Mouse (Mus musculus) erythroid progenitor cell, adult 5-6 weeks (primary cell): ENCODE measurements around the gene Pla2g1b. TPM values are rescaled to one million over a fixed set of nuclear protein-coding genes. Genes with fewer than 3 reads are reported as not detected.
"Not testable (repeated sequence)": the region's sequence is repeated elsewhere in the genome, so short reads cannot be mapped to it uniquely, and the experiment has no call there.

Experiments
- ATAC-seq: replicated peaks from 2 replicates; pipeline ENCODE4 v1.8.0; 2016; ENCODE audit warnings: moderate number of reproducible peaks, mild to moderate bottlenecking, moderate TSS enrichment, inconsistent platforms; ENCODE audit not compliant: poor library complexity, low FRiP score, severe bottlenecking
- total RNA-seq, 2 experiments: library from RNA; stranded (forward) in 1 of 2; stranded (reverse) in 1 of 2; fragments of 150-400 nt in 1 of 2; fragments of 186-747, 209-891 nt in 1 of 2; gene quantifications; 2 replicates each; pipeline versions ENCODE4 v1.2.3 to v1.2.4; 2015 to 2017; ENCODE audit warnings: low replicate concordance in 2 of 2

Gene Pla2g1b
- total RNA-seq, 2 experiments from 2014 or later = not detected

DNA sequence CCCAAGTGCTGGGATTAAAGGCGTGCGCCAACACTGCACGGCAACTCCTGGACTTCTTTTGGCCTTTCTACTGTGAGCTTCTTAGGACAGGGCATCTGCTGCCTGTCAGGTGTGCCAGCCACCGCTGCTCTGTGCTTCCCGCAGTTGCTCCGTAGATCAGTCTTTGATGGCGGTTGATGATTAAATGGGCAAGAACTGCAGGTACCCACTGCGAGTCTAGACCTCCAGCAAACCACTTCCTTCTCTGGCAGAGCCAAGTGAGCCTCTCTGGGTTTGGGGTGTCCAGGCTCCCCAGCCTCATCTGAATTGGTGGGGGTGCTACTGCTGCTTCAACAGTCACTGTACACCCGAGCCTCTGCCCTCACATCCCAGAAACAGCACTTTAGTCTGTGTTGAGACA lies 51.4 kb downstream of the Pla2g1b start:
- no peak for ATAC-seq

GRCm38 (mm10) chr5:115518214-115518613 lies 52.2 kb downstream of the Pla2g1b start:
- ATAC-seq = not testable (repeated sequence)

DNA sequence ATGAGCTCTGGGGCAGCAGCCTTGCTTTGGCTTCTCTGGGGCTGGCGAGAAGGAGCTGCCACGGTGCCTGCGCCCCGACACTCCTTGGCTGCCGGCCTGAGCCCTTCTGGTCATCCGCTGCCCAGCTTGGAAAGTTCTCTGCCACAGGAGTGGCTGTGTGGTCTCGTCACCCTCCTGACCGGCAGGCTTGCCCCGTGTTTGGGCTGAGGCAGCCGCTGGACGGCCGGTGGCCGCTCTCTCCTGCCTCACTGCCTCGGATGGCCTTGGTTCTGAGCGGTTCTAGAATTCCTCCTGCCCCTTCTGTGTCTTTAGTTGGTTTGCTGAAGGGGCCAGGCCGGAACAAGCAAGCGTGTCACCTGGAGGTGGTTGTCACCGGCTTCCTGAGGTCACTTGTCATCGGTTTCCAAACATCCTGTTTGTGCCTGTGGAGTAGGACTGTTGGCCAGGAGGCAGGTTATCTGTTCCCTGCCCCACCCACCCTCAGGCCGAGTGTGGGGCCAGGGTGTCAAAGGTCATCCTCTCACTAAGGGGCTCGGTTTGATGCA lies 54.3 kb downstream of the Pla2g1b start:
- no peak for ATAC-seq

DNA sequence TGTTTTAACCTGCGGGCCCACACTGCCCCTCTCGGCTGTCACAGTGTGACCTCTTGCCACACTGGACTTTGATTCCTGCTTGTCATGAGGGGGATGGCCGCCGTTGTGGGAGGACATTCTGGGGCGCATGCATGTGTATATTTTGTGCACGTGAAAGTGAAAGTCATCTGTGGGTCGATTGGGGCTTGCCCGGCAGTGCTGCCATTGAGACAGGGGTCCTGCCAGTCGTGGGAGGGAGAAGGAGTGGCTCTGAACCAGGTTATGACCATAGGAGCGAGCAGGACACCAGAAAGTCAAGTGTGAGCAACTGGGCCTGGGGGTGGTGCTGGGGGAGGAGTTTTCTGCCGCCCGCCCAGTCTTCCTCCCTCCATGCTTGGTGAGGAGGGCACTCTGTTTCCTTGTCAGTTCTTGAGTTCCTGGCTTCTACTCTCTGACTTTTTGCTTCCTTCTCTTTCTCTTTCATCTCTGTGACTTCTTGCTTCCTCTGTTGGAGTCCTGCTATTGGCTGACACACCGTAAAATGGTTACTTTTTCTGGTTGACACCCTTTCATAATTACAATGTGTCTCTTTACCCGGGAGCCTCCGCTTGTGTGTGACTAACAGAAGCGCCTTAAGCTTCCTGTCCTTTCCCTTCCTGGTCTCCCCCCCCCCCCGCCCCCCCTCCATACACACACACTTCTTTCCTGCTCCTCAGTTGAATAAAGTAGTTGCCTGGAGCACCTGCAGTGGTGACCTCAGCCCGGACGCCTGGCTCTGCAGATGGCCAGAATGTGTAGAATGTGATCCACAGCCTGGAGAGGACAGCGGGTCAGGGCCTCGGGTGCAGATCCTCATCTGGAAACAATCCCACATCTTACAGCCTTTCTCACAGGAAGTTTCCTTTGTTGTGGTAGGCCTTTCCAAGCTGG lies 55.7 kb downstream of the Pla2g1b start:
- ATAC-seq = peak; percentile 72

- no peak for ATAC-seq
These were observed 56.5 kb downstream of the Pla2g1b start for GRCm38 (mm10) chr5:115522531-115522930.

GRCm38 (mm10) chr5:115522981-115523499 lies 57.0 kb downstream of the Pla2g1b start:
- ATAC-seq = no peak

GRCm38 (mm10) chr5:115523971-115524370 lies 57.9 kb downstream of the Pla2g1b start:
- no peak for ATAC-seq

Other genes with a start within 250 kb of the Pla2g1b start
- gene Pop5, start 230.4 kb upstream of the Pla2g1b start, total RNA-seq (2015; ENCODE audit: low replicate concordance) = 45.8 and 70.0 TPM in 2 replicates
- 29.8 and 33.7 TPM in 2 replicates for gene Pop5, start 230.4 kb upstream of the Pla2g1b start, total RNA-seq (2017; ENCODE audit: low replicate concordance)
- gene Rnf10, start 193.4 kb upstream of the Pla2g1b start, total RNA-seq (2015; ENCODE audit: low replicate concordance) = 170 and 198 TPM in 2 replicates
- gene Rnf10, start 193.4 kb upstream of the Pla2g1b start, total RNA-seq (2017; ENCODE audit: low replicate concordance) = 378 and 474 TPM in 2 replicates
- 7.2 and 8.4 TPM in 2 replicates for gene Coq5, start 186.6 kb upstream of the Pla2g1b start, total RNA-seq (2015; ENCODE audit: low replicate concordance)
- gene Coq5, start 186.6 kb upstream of the Pla2g1b start, total RNA-seq (2017; ENCODE audit: low replicate concordance) = 12.8 and 15.9 TPM in 2 replicates
- 310 and 338 TPM in 2 replicates for gene Dynll1, start 165.3 kb upstream of the Pla2g1b start, total RNA-seq (2015; ENCODE audit: low replicate concordance)
- gene Dynll1, start 165.3 kb upstream of the Pla2g1b start, total RNA-seq (2017; ENCODE audit: low replicate concordance) = 98.2 and 201 TPM in 2 replicates
- gene Srsf9, start 139.1 kb upstream of the Pla2g1b start, total RNA-seq (2015; ENCODE audit: low replicate concordance) = 26.8 and 36.4 TPM in 2 replicates
- gene Srsf9, start 139.1 kb upstream of the Pla2g1b start, total RNA-seq (2017; ENCODE audit: low replicate concordance) = 45.7 and 86.4 TPM in 2 replicates
- gene Gatc, start 125.1 kb upstream of the Pla2g1b start, total RNA-seq (2015; ENCODE audit: low replicate concordance) = 25.6 and 32.3 TPM in 2 replicates
- 6.4 and 10.9 TPM in 2 replicates for gene Gatc, start 125.1 kb upstream of the Pla2g1b start, total RNA-seq (2017; ENCODE audit: low replicate concordance)
- 19.3 and 19.8 TPM in 2 replicates for gene Triap1, start 125.0 kb upstream of the Pla2g1b start, total RNA-seq (2015; ENCODE audit: low replicate concordance)
- 3.2 and 8.5 TPM in 2 replicates for gene Triap1, start 125.0 kb upstream of the Pla2g1b start, total RNA-seq (2017; ENCODE audit: low replicate concordance)
- 265 and 340 TPM in 2 replicates for gene Cox6a1, start 117.3 kb upstream of the Pla2g1b start, total RNA-seq (2015; ENCODE audit: low replicate concordance)
- 55.4 and 95.0 TPM in 2 replicates for gene Cox6a1, start 117.3 kb upstream of the Pla2g1b start, total RNA-seq (2017; ENCODE audit: low replicate concordance)
- not detected in 2 replicates for gene Msi1, start 36.7 kb upstream of the Pla2g1b start, total RNA-seq (2015; ENCODE audit: low replicate concordance)
- gene Msi1, start 36.7 kb upstream of the Pla2g1b start, total RNA-seq (2017; ENCODE audit: low replicate concordance) = not detected in 2 replicates
- gene Sirt4, start 18.5 kb downstream of the Pla2g1b start, total RNA-seq (2015; ENCODE audit: low replicate concordance) = 1.8 TPM in 1 of 2 replicates, not detected in the other
- 3.3 TPM in 1 of 2 replicates, not detected in the other for gene Sirt4, start 18.5 kb downstream of the Pla2g1b start, total RNA-seq (2017; ENCODE audit: low replicate concordance)
- gene Pxn, start 40.4 kb downstream of the Pla2g1b start, total RNA-seq (2015; ENCODE audit: low replicate concordance) = 18.9 and 24.5 TPM in 2 replicates
- gene Pxn, start 40.4 kb downstream of the Pla2g1b start, total RNA-seq (2017; ENCODE audit: low replicate concordance) = 11.1 and 21.2 TPM in 2 replicates
- gene Rplp0, start 93.2 kb downstream of the Pla2g1b start, total RNA-seq (2015; ENCODE audit: low replicate concordance) = 1,000 and 1,025 TPM in 2 replicates
- 380 and 735 TPM in 2 replicates for gene Rplp0, start 93.2 kb downstream of the Pla2g1b start, total RNA-seq (2017; ENCODE audit: low replicate concordance)
- gene Gcn1l1, start 99.0 kb downstream of the Pla2g1b start, total RNA-seq (2015; ENCODE audit: low replicate concordance) = 9.4 and 17.6 TPM in 2 replicates
- gene Gcn1l1, start 99.0 kb downstream of the Pla2g1b start, total RNA-seq (2017; ENCODE audit: low replicate concordance) = 13.7 and 14.1 TPM in 2 replicates
- gene Rab35, start 165.6 kb downstream of the Pla2g1b start, total RNA-seq (2015; ENCODE audit: low replicate concordance) = 33.5 and 53.7 TPM in 2 replicates
- 46.8 and 49.4 TPM in 2 replicates for gene Rab35, start 165.6 kb downstream of the Pla2g1b start, total RNA-seq (2017; ENCODE audit: low replicate concordance)